Mouse (Mus musculus) layer of hippocampus, postnatal 36 days (tissue): ENCODE results near the gene Smpd1. TPM values are rescaled to one million over a fixed set of nuclear protein-coding genes. Genes with fewer than 3 reads are reported as not detected.

ENCODE experiments used
- DNase-seq, 2 experiments: peaks; one replicate each; pipeline ENCODE4 v3.0.0; 2022
- total RNA-seq, 2 experiments: library from RNA; stranded (reverse); gene quantifications; 2 replicates each; pipeline ENCODE4 v1.2.3; 2021

The Smpd1 gene
- total RNA-seq, 2 experiments from 2014 or later = 78.8 to 87.0 TPM

DNA sequence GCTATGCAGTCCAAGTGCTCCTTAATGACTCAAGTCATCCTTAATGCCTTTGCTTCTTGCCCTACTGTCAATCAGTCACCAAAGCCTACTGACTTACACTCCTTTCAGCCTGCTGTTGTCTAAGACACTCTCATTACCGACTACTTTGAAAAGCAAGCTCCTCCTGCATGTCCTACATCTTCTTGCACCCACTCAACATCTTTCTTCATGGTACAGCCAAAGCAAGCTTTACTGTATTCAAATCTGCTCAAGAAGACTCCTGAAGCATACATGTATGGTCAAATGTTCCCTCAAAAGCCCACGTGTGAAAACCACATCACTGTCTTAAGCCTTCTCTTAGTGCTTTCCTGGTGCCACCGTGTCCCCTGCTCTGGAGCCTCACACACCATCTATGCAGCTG lies 9.2 kb downstream of the Smpd1 start:
- DNase-seq = no peak

DNA sequence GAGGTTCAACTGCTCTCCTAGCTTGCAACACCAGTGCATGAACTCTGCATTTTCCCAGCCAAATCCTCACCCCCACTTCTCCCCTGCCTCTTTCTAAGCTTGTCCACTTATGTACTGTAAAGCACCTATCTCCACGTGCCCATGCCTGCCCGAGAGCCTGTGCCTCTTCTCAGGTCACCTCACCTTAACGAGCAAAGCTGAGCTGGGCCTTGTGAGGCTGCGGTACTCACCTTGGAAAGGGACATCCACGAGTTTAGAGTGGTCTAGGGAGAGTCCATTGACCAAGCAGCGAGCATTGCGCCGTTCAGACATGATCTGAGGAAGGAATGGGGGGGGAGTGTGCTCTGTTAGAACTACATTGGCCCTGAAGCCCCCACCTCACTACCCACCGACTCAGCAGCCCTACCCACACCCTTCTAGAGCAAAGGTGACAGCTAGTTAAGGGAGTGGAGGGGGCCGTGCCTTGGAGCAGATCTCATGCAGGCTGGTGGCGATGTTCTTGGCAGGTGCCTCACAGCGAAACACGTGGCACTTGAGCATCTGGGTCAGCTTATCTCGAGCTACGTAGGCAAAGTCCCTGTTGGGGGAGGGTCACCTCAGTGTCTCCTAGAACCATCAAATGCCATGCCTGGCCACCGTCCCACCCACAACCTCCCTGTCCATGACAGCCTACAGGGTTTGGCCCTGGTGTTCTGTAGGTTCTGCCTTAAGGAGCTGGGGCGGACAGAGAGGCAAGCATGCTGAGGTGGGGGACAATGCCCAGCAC lies 11.1 kb downstream of the Smpd1 start:
- DNase-seq = no peak

DNA sequence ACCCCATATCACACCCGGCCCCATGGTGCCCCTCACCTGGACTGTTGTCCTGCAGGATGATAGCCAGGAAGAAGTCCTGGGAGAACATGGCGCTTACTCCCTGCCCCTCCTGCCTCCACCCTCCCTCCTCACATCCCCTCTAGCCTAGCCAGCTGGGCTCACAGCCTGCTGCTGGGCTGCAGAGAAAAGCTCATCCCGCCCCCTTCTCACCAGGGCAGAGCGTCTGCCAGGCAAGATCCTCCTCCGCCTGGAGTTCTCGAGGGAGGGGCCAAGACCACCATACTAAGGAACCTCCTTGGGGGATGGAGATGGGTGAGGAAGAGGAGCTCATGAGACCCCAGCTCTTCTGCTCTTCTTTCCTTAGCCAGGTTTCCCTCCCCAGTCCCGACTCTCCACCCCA lies 14.4 kb downstream of the Smpd1 start:
- DNase-seq = peak; percentile 66 to 75

DNA sequence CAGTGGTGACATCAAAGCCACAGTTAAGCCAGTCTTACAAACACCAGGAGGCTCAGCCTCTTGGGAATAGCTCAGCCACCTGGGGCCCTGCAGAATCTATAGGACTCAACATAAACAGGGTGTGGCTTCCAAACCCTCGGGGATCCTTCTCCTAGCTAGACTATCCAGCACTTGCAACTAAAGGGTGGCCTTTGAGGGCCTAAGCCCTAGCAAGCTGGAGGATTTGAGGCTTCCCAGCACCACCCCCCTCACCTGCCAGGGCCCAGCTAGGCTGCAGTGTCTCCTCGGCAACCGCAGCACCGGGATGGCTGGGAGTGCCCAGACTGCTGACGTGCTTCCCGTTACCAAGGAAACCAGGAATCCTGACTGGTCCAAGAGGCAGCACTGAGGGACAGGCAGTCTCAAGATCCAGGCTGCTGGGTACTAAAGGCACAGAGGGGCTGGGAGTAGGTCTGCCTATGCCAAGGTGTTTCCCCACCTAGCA lies 14.9 kb downstream of the Smpd1 start:
- peak; percentile 81 to 82 for DNase-seq

DNA sequence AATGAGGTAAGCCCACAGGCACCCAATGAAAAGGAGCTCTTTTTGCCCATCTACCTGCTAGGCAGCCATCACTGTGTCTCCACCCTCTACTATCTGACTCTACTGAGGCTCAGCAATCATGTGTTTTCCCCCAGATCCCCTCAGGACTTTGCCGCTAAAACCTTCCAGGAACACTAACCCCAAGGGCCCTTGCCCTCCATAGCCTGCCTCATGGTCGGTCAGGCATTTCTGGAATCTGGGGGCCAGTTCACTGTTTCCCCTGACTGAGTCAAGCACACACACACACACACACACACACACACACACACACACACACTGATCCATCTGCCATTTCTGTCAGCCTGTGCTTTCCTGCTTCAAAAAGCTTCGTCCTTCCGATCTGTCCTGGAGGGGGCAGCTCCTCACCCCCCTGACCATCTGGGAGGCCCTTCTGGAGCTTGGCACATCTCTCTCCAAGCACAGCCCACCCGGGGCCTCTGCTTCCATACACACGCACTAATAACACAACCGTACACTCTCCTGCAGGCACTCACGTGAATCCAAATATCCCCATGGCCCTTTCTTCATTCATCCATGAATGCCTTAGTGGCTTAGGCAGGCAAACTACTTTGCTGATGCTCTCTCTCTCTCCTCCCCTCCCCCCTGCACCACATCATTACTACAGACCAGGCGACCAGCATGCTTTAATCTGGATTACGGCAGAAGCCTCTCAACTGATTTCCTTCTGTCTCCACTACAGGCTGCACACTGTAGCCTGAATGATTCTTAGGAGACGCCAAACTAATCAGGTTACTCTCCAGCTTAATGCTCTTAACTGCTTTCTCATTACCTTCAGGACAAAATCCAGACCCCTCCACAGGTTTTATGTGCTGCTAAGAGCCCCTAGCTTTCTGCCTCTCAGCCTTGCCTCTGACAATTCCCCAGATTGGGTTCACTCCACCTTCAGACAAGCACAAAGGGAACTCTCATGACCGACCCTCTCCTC lies 15.6 kb downstream of the Smpd1 start:
- peak in 1 of 2 experiments; percentile 46 for DNase-seq

DNA sequence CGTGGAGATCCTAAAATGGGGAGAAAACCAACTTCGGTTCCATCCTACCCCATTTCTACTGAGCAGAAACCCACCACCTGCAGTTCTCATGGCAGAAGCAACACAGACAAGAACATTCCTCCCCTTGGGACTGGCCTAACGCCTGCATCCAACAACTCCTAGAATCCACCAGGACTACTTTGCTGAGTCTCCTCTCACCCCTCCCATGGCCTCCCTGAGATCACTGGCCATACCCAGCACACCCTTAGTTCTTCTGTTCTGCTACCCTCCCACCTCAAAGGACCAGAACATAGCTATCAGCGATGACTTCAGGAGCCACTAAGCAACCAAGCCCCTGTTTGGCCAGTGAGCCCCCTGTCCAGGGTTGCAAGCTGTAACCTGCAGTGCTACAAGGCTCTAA lies 16.6 kb downstream of the Smpd1 start:
- no peak for DNase-seq

DNA sequence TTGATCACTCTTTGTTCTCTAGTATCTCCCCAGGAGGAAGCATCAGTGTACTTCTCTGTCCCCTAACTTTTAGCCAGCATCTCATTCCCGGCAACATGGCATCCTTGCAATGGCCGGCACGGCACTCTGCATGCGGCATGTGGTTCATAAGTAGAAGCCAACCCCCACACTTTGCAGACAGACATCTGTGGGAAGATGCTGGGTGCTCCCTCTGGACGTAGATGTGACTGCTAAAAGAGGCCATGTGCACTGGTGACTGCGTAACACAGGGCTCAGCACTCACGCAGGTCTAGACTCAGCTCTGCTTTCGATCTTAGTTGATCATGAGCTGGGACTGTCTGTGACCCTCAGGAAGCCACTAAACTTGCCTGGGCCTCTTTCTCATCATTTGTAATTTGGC lies 18.8 kb downstream of the Smpd1 start:
- DNase-seq = no peak

DNA sequence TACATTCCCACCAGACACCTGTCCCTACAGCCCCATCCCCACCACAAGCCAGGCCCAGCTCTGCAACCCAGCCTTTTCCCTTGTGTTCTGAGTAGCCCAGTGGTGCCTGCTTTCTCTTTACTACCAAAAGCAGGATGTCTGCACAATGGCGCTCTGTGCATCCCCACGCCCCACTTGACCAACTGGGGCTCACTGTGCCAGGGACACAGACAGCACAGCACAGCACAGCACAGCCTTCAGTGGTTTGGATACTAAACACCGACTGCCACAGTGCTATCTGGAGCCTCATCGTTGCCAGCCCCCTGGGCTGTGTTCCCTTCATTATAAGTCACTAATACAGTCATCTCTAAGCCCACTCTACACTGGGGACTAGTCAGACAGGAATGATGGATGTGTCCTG lies 20.4 kb downstream of the Smpd1 start:
- no peak for DNase-seq

DNA sequence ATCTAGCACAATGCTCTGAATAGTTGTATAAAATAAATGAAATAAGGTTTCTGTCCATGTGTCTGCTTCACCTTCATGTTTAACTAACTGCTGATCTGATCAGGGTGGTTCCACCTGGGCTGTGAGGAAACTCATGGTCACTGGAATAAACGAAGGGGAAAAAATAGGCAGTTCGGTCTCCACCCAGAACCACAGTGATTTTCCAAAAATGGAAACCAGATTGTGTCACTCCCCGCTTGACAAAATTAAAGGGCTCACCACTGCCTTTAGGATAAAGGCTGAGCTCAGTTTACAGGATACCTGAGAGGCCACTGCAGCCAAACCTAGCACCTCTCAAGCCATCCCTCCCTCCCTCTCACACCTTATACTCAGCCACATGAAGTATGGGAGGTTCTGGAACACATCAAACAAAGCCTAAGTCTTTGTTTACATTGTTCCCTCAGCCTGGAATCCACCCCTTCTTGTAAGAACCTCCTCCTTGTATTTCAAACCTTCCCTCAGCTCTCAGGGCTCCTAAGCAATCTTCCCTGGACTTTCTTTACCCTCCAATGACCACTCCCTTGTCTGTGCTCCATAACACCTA lies 22.1 kb downstream of the Smpd1 start:
- no peak for DNase-seq

DNA sequence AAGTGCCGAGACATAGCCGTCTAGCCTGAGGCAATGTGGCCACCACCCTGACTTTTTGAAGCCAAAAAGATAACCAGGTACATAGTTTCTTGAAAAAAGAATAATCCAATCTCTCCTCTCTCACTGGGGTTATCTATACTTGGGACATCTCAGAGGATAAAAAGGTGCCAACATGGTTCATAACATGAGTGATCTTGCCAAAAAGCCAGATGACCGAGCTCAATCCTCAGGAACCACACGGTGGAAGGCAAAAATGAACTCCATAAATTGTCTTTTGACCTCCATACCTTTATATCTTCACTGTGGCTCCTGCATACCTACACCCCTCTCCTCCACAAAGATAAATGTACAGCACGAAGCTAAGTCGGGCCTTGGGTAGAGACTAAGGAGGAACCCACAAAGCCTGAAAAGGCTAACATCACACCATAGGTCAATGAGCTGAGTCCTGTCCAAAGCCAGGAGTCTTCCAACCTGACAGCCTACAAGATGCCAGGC lies 23.3 kb downstream of the Smpd1 start:
- no peak for DNase-seq

DNA sequence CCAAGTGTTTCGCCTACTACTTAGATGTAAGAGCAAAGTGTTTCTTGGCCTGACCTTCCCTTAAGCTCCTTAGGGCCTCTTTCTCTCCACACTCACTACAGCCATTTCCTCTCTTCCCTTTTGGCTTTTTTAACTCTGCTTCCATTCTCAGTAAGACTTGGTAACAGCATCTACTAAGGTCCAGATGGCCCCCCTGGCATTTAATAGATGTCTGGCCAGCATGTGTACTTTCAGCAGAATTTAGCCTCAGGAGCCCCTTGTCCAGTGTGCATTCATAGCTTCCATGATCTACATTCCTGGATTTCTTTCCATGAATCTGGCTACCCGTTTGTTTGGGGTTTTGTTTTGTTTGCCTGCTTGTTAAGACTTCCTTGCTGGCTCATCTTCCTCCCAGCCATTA lies 24.3 kb downstream of the Smpd1 start:
- no peak for DNase-seq

DNA sequence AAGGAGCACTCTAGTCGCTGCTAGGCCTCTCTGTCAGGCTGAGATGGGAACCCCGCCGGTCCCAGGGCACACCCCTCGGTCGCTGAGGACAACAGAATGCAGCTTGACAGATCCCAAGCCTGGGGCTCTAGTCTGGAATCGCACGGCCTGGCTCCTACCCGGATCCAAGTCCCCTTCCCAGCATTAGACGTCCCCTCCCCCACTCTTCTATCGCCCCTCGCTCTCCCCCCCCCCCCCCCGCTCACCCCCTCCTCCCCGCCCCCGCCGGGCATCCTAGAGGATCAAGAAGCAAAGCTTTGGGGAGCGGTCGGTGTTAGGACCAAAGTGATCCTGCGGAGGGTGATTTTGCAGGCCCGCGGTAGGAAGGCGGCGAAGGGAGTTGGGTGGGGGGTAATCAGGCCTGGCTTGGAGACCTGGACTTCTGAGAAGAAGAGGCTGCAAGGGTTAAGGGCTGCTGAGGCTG lies 26.5 kb downstream of the Smpd1 start:
- DNase-seq = no peak

DNA sequence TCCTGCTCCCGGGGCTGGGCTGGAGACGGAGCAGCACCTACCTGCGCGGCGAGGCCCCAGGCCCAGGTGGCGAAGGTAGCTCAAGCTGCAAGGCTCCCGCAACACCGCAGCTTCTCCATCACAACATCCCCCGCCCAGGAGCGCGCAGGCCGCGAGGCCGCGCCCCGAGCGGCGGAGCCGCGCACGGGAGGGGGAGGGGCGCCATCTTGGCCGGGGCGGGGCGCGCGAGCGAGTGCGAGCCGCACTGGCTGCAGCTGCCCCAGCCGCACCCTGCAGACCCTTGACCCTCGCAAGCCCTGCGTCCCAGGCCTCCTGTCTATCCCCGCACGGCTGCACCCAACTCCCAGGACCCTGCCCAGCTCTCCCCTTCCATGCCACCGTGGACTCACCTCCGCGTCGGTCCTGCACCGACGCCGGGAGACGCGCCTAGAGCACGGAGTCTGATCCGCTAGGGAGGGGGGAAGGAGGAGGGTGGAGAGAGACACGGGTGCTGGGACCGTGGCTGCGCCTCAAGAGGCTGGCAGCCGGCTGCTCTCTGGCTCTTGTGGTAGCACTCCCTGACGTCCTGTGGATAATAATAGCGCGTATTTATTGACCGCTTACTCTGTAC lies 27.0 kb downstream of the Smpd1 start, which contains the start of gene Apbb1:
Apbb1 (minus strand) TSS at position 560 of the 610 bp plus-strand sequence.
- DNase-seq = peak; percentile 83 to 84

DNA sequence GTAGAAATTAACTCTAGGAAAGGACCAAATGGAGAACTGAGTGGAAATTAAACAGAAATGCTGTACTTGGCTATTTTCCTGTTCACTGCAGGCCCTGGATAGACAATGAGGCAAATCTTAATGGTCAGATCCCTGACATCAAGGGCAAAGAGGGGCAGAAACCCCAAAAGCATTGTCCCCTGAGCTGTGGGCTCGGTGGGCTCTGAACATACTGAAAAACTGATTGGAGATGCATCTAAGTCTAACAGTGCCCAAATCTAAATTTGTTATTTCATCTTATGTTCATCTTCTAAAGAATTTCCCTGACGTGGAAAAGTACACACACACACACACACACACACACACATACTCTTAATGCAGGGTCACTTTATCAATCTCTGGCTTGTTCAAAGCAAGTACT lies 27.8 kb downstream of the Smpd1 start:
- no peak for DNase-seq

DNA sequence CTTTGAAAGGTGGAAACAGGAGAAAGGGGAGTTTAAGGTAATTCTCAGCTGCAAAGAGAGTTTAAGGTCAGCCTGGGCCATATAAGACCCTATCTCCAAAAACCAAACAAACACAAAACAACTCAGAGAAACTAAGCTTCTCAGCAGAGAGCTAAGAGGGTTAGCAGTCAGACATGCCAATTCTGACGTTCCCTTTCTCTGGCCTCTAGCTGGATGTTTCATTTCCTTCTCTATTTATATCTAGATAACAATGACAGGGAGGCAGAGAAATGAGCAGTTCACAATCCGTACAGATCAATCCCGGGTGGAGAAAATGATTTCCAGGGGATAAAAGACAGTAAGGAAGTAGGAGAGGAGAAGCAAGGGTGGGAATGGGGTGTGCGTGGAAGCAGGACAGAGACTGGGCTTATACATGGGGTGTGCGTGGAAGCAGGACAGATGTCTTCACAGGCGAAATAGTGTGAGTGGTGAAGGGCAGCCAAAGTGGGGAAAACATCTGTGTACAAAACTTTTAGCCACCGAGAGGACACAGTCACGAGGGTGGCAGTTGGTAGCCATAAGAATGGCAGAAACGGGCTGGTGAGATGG lies 34.3 kb downstream of the Smpd1 start:
- DNase-seq = no peak

DNA sequence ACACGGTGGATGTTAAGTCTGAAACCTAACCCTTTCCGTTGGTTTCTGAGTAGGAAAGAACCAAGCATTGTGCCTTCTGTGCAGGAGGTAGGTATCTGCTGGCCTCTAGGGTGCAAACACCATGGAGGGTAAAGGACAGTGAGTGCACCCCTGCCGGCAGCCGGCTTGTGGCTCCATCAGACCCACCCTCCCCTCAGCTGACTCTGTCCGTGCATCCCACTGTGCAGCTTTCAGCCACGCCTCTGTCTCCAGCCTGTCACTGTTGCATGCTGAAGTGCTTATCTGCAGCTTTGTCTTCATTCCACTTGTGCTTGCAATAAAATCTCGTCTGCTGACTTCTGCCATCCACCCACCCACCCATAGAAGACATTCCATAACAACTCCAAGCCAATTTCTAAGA lies 35.9 kb downstream of the Smpd1 start:
- no peak for DNase-seq

DNA sequence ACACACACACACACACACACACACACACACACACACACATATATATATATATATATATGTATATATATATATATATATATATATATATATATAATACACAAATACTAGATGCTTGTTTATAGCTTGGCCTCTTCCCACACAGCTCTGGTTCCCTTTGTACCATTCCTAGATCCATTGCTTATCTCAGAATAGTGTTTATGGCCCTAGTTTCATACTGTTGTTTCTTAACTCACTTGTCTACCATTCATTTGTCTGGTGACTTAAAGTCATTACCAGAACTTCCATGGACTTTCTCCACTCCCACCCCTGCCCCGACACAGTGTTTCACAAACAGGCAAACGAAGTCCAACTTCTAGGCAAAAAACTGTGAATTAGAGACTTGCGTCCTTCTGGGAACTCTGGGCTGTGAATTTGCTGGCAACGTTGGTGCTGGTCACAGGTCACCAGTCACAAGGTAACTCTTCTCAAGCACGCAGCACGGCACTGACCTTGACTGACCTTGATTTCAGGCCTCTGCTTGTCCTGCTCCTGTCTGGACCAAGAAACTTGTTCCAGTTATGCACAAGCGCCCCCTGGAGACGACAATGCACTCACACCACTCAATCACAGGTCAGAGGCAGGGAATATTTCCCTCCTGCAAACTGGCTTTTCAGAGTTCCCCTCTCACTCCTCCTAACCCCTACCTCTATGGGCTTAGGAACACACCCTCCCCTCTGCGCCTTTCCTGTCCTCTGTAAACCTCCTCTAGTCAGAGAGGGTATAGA lies 48.9 kb downstream of the Smpd1 start:
- peak; percentile 44 to 59 for DNase-seq
